Mouse (Mus musculus) lung, adult 2 months (tissue): Measurements from ENCODE around the gene Cacna1i. TPM values are rescaled to one million over a fixed set of nuclear protein-coding genes. Genes with fewer than 3 reads are reported as not detected.

Experiments
- DNase-seq: peaks from one replicate; pipeline ENCODE4 v3.0.0; 2022
- H3K4me1 ChIP-seq: fragments of 200-500 bp; 2 replicates; pipeline ENCODE4 v1.6.1; 2011; ENCODE audit warnings: low read length; ENCODE audit not compliant: control insufficient read depth, insufficient read depth
- H3K4me3 ChIP-seq: fragments of 200-500 bp; replicated peaks from 2 replicates; pipeline ENCODE3; 2011; ENCODE audit warnings: low read depth, mild to moderate bottlenecking, control low read depth, low read length; ENCODE audit errors: extremely low read depth
- CTCF ChIP-seq: fragments of 200-500 bp; IDR thresholded peaks from 2 replicates; pipeline ENCODE4 v1.5.1; 2011; ENCODE audit warnings: mild to moderate bottlenecking, low read length, control low read depth; ENCODE audit not compliant: insufficient read depth
- POLR2A ChIP-seq: fragments of 200-500 bp; IDR thresholded peaks from 2 replicates; pipeline ENCODE4 v1.6.1; 2011; ENCODE audit warnings: low read depth, mild to moderate bottlenecking, control low read depth, low read length, borderline replicate concordance; ENCODE audit errors: extremely low read depth
- WGBS: fragments of 180-500 bp; shearing (Covaris S2); methylation state at CpG from one replicate; pipeline ENCODE4 v1.1.7; 2018; 5-methylcytosine and 5-hydroxymethylcytosine counted together
- polyA plus RNA-seq: library from polyadenylated mRNA; depleted of rRNA; stranded (reverse); fragments of >200 nt; gene quantifications from 2 replicates; pipeline ENCODE4 v1.2.3, GENCODE M21; 2012

Gene Cacna1i
- polyA plus RNA-seq, 1 experiment, result 1.2 TPM

GRCm38 (mm10) chr15:80350431-80350830 lies 63.4 kb downstream of the Cacna1i start:
- 71% methylated on average over 5 of the region's 5 CpGs for WGBS
- TF ChIP-seq POLR2A (no peak), CTCF (no peak)

GRCm38 (mm10) chr15:80358798-80359197 lies 71.8 kb downstream of the Cacna1i start:
- no peak for DNase-seq
- Histone ChIP-seq H3K4me1 (no peaks in the 10 kb centered on the region), H3K4me3 (no peak overlapping the region)
- 79% methylated on average over 19 of the region's 19 CpGs for WGBS
- TF ChIP-seq POLR2A (no peak), CTCF (no peak)

More at GRCm38 (mm10) chr15:80350431-80350830, 63.4 kb downstream of the Cacna1i start:
- DNase-seq, result no peak
- Histone ChIP-seq H3K4me1 (no peaks in the 10 kb centered on the region), H3K4me3 (no peak overlapping the region)

GRCm38 (mm10) chr15:80361780-80362508 lies 74.9 kb downstream of the Cacna1i start:
- WGBS, result 91% methylated on average over 15 of the region's 15 CpGs
- DNase-seq, result no peak
- no peak overlapping the region for H3K4me3 ChIP-seq
- no peak for TF ChIP-seq CTCF
- no peak for TF ChIP-seq POLR2A
- H3K4me1 ChIP-seq, result no peaks in the 10 kb centered on the region

- DNase-seq, result no peak
- H3K4me1 ChIP-seq, result no peaks in the 10 kb centered on the region
- no peak overlapping the region for H3K4me3 ChIP-seq
- TF ChIP-seq CTCF (no peak), POLR2A (no peak)
- whole genome bisulfite sequencing, result 88% methylated on average over 8 of the region's 8 CpGs
Observed at GRCm38 (mm10) chr15:80362509-80363172, 75.6 kb downstream of the Cacna1i start.

GRCm38 (mm10) chr15:80363821-80364715 lies 77.0 kb downstream of the Cacna1i start:
- TF ChIP-seq POLR2A, result no peak
- no peak for TF ChIP-seq CTCF

GRCm38 (mm10) chr15:80366899-80367298 lies 79.9 kb downstream of the Cacna1i start:
- TF ChIP-seq CTCF (no peak), POLR2A (no peak)
- Histone ChIP-seq H3K4me1 (no peaks in the 10 kb centered on the region), H3K4me3 (no peak overlapping the region)
- 33% methylated on average over 16 of the region's 16 CpGs for WGBS
- no peak for DNase-seq

More at GRCm38 (mm10) chr15:80363821-80364715, 77.0 kb downstream of the Cacna1i start:
- DNase-seq, result no peak
- H3K4me3 ChIP-seq, result no peak overlapping the region
- 68% methylated on average over 13 of the region's 13 CpGs for WGBS
- no peaks in the 10 kb centered on the region for H3K4me1 ChIP-seq

- DNase-seq, result no peak
- whole genome bisulfite sequencing, result 54% methylated on average over 9 of the region's 9 CpGs
- H3K4me3 ChIP-seq, result no peak overlapping the region
- TF ChIP-seq POLR2A, result no peak
- TF ChIP-seq CTCF, result no peak
- H3K4me1 ChIP-seq, result no peaks in the 10 kb centered on the region
Observed at GRCm38 (mm10) chr15:80373219-80373964, 86.4 kb downstream of the Cacna1i start.

GRCm38 (mm10) chr15:80374854-80375253 lies 87.8 kb downstream of the Cacna1i start:
- Histone ChIP-seq H3K4me3 (no peak overlapping the region), H3K4me1 (no peaks in the 10 kb centered on the region)
- no peak for DNase-seq
- TF ChIP-seq POLR2A, result no peak
- no peak for TF ChIP-seq CTCF
- WGBS, result 59% methylated on average over 5 of the region's 5 CpGs

- Histone ChIP-seq H3K4me1 (no peaks in the 10 kb centered on the region), H3K4me3 (no peak overlapping the region)
- TF ChIP-seq CTCF (no peak), POLR2A (no peak)
- 79% methylated on average over 2 of the region's 2 CpGs for WGBS
- DNase-seq, result no peak
Observed at GRCm38 (mm10) chr15:80387185-80387584, 100.1 kb downstream of the Cacna1i start.
